Mouse (Mus musculus): Measurements from ENCODE around the gene Bud23.
"Not testable (repeated sequence)": the region's sequence is repeated elsewhere in the genome, so short reads cannot be mapped to it uniquely, and the experiment has no call there.

Bud23 gene

DNA sequence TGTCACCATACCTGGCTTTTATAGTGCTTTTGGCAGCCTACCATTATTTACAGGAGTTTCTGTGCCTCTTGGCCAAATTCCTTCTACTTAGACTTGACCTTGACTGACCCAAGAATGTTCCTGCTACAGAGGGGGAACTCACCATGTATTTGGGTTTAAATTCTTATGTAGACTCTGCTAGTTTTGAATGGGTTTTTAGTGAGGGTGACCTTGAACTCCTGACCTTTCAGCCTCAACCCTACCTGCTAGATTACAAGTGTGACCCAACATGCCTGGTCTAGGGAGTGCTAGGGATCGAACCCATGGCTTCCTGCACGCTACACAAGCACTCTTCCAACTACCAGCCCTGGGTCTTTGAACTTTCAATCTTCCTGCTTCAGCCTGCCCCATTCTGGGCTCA, 7.3 kb upstream of the Bud23 start:
- no peak for DNase-seq (ENCODE audit: extremely low spot score, low spot score)

DNA sequence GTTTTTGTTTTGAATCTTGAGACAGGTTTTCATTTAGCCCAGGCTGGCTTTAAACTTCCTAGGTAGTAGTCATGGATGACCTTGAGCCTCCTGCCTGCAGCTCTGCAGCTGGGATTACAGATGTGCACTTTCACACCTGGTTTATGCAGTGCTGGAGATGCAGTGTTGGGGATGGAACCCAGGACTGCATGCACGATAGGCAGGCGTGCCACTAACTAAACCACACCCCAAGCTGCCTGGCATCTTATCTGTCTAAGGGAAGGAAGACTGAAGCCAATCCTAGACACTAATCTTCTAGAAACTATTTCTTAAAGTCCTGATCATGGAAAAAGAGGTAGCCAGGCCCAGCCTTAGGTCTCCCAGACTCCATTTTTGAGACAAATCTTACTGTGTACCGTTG, 5.7 kb upstream of the Bud23 start:
- no peak for DNase-seq (ENCODE audit: extremely low spot score, low spot score)

DNA sequence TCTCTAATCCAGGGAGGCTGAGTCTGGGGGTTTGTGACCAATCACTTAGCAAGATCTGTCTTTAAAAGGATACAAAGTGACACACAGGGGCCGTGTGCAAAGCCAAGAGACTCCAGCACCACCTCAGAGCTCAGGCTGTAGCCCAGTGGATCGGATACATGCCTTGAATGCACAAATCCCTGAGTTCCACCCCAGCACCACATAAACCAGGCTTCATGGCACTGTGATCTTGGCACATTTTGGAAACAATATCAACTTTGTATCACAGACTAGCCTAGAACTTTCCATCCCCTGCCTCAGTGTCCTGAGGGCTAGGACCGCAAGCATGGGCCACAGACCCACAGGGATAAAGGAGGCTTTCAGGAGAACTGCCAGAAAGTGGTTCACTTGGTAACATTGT, 1.2 kb upstream of the Bud23 start:
- DNase-seq (ENCODE audit: extremely low spot score, low spot score), result no peak

DNA sequence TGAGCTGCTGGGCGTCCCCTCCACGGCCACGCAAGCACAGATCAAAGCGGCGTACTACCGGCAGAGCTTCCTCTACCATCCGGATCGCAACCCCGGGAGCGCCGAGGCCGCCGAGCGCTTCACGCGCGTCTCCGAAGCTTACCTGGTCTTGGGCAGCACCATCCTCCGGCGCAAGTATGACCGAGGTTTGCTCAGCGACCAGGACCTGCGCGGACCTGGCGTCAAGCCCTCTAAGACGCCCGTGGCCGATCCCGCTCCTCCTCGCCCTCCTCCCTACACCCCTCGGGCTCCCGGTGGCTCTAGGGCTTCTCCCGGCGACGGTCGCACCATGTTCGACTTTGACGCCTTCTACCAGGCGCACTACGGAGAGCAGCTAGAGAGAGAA, 385 bp downstream of the Bud23 start:
- no peak for DNase-seq (ENCODE audit: extremely low spot score, low spot score)

DNA sequence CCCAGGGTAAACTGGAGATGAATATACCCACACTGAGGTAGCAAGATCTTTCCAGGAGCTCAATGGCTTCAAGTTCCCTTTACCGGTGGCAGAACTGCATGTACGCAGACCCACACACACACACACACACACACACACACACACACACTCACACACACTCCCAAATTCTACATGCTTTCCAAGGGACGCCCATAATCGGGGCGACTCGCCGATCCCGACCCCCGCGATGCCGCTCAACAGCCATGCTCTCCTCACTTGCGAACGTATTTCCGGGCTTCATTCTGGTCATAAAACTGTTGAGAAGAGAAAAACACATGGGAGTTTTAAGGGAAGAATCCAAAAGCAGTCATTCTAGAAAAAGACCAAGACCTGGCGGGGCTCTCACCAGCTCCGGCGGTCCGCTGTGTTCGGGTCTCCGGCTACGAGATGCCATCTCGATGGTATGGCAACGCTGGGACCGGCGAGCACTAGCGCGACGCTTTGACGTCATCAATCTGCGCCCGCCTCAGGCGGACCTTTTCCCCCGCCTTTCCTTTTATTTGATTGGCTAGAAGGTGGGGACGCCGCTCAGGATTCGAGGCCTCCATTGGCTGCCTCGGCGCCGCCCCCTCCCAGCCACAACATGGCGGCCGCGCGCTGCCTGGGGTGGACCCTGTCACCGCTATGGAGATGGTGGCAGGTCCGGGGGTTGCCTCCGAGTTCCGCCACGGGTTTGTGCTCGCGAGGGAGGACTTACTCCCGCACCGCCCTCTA, 954 bp downstream of the Bud23 start, which contains the start of gene Dnajc30:
Gene Dnajc30, plus strand, starts transcription at position 574 of the 753 bp plus-strand sequence.
- peak; percentile 98 for DNase-seq (ENCODE audit: extremely low spot score, low spot score)

DNA sequence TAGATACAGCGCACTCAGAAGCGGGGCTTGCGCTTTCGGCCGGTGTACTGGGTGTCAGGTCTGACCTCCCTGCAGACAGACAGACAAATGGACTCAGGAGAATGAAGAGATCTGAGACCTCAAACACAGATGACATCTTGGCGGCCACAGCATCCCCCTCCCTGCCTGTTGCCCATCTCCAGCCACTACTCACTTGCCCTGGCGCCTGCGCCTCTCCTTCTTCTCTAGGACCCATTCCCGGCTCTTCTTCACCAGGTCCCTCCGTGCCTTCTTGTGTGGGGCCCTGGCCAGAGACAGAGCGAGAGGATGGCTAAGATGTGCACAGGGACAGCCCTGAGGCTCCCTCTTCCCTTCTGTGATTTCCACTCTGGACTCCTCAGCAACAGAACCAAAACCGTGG, 11.4 kb downstream of the Bud23 start:
- DNase-seq (ENCODE audit: extremely low spot score, low spot score), result no peak

DNA sequence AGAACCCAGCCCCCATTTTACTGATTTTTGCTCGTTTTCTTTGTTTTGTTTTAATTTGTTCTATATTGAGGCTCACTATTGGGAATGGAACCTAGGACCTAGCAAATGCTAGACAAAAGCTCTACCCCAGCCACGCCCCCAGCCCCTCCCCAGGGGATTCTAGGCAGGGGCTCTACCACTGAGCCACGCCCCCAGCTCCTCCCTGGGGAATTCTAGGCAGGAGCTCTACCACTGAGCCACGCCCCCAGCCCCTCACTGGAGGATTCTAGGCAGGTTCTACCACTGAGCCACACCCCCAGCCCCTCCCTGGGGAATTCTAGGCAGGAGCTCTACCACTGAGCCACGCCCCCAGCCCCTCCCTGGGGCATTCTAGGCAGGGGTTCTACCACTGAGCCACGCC, 15.5 kb downstream of the Bud23 start:
- not testable (repeated sequence) for DNase-seq (ENCODE audit: extremely low spot score, low spot score)

DNA sequence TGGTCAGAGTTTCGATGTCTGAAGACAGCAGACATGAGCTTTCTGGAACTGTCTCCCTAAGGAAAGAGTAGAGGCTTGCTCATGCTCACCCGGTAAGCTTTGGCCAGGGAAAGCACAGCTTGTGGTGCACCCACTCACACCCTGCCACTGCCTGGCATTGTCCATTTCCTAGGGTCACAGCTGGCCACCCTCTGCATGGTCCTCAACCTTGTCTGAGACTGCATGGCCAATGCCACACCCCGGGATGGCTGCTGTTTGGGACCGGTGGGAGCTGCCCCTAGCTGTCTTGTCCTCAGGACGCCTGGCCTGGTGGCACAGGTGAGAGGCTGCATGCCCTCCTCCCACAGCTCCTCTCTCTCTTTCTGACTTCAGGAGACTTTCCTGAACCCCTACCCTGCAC, 16.2 kb downstream of the Bud23 start:
- no peak for DNase-seq (ENCODE audit: extremely low spot score, low spot score)

DNA sequence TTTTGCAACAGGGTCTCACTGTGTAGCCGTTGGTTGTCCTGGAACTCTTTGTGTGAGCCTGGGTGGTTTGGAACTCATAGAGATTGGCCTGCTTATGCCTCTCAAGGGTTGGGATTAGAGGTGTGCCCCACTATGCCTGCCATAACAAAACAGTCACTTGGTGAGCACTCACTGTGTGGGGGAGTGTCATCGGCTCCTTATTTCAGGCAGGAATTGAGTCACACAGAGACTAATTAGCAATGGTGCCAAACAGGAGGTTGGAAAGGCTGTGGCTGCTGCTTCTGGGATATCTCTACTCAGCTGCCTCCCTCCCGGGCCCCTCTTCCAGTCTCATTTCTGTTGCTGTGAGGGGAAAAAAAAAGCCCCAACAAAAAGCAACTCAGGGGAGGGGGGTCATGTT, 20.2 kb downstream of the Bud23 start:
- DNase-seq (ENCODE audit: extremely low spot score, low spot score), result no peak

DNA sequence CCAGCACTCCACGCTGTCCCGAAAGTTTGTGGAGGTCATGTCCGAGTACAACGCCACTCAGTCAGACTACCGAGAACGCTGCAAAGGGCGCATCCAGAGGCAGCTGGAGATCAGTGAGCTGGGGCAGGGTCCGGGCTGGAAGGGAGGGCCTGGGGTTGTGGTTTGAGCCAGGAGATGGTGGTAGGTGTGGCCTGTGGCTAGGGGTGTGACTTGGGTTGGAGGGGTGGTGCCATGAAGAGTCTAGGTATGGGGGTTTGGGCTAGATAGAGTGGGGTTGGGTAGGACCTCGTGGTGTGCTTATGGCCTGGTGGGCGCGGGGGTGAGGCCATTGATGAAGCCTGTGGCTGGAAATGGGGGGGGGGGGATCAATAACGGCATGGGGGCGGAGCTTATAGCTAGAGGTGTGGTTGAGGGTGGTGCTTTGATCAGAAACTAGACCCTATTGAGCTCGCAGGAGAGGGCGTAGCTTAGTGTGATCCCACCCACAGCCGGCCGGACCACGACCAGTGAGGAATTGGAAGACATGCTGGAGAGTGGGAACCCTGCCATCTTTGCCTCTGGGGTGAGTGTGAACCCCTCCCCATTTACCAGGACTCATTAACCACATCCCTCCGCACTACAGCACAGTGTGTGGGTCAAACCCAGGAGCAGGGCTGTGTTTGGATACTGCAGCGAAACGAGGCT, 22.5 kb downstream of the Bud23 start:
- DNase-seq (ENCODE audit: extremely low spot score, low spot score), result no peak

DNA sequence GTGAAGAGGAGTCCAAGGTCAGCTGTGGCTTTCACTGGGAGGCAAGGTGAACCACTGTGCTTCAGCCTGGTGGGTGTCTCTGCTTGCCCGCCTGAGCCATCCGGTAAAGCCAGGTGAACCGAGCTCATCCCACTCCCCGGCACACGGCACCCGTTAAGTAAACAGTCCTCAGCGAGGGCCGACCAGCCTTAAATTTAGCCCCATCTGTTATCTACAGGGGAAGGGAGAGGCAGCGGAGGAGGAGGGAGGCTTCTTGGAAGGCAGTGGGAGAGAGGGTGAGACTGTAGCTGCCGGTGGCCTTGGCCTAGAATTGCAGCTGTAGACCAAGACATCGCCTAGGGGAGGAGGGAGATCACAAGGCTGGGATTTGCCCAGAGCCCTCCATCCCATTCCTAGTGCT, 24.0 kb downstream of the Bud23 start:
- no peak for DNase-seq (ENCODE audit: extremely low spot score, low spot score)

DNA sequence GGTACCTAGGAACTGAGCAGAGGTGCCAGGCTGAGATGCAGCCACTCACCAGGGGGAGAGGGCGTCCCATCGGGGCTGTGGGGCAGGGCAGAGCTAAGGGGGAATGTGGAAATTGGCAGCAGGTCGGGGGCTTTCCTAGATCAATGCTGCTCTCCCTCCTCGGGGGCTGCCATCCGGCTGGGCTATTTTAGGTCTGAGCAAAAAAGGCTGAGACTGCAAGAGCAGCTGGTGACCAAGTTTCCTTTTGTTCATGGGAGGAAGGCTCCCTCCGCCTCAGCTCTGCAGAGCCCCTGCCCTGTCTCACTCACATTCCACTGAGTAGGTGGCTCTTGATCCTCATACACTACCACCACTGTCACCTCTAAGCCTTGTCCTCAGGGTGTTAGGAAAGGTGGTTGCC, 24.7 kb downstream of the Bud23 start:
- no peak for DNase-seq (ENCODE audit: extremely low spot score, low spot score)

DNA sequence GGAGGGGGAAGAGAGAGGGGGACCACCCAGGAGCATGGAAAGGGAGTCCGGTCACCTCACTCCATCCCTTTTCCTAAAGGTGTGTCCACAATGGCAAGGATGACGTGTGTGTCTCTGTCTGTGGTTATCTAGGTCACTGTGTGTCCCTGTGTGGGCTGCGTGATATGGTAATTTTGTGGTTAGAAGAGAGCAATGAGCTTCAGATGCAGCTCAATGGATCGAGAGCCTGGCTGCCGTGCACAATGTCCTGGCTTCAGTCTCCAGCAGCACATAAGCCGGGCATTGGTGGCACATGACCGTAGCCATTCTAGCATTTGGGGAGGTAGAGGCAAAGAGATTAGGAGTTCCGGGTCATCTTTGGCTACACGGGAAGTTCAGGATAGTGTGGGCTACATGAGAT, 25.2 kb downstream of the Bud23 start:
- no peak for DNase-seq (ENCODE audit: extremely low spot score, low spot score)

DNA sequence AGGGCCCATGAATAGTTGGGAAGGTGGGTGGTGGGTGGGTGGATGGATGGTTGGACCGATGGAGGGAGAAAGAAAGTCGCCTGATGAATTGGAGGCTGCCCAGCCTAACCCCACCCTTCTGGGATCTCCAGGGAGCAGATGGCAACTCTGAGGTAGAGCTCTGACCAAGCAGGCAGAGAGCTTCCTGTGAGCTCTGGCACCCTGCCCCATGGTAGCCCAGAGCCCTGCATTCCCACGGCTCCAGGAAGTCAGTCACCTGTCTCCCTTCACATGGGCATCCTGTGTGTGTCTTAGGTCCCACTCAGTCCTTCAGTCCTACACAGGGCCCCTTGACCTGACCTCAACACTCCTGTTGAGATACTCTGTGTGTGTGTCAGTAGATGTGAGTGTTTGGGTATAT, 26.8 kb downstream of the Bud23 start:
- DNase-seq (ENCODE audit: extremely low spot score, low spot score), result no peak

DNA sequence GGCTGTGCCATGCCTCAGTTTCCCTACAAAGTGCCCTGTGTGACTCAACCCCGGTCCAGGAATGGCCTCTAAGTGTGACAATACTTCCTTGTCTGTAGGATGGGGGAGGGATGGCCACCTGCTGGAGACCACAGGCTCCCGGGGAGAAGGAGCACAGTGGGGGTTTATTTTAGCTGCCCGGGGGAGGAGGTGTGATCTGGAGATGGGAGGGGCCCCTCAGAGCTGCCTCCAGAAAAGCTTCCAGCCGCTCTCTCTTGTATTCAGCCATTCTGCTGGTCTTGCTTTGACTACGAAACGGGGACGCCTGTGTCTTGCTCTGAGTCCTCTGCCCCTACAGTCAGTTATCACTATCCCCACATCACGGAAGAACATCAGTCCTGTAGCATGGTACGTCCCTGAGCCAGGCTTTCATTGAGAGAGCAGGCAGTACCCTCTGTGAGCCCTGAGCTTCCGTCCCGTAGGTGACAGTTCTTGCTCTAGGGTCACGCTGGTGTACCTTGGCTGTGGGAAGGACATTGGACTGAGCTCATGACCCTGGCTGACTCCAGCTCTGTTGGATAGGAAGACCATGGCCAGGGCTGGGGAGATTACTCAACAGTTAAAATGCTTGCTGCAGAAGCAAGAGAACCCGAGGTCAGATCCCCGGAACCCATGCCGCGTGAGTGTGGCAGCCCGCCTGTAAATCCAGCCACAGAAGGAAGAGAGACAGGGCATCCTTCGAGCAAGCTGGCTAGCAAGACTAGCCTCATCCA, 29.0 kb downstream of the Bud23 start:
- DNase-seq (ENCODE audit: extremely low spot score, low spot score), result no peak

DNA sequence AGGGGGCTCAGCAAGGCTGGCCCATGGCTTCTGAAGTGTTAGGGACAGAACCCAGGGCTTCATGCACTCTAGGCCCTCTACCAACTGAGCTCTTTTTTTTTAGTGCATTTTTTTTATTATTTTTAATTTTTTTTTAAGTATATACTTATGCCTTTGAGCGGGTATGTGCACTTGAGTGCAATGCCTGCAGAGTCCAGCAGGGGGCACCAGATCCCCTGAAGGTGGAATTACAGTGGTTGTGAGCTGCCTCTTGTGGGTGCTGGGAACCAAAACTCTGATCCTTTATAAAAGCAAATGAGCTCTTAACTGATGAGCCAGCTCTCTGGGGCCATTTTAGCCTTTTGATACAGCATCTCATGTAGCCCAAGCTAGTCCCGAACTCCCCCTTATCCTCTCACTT, 30.2 kb downstream of the Bud23 start:
- no peak for DNase-seq (ENCODE audit: extremely low spot score, low spot score)

DNA sequence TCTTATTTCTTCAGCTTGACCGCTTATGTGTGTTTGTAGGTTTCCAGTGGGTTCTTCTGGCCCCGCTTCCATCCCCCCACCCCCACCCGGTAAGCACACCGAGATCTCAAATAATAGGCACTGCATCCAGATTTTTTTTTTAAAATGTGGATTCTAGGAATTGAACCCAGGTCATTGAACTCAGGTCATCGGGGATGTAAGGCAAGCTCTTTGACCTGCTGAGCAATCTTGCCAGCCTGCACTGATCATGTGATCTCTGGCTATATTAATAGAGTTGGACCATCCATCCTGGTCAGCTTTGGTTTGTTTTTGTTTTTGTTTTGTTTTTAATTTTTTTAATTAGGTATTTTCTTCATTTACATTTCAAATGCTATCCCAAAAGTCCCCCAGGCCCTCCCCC, 32.2 kb downstream of the Bud23 start:
- no peak for DNase-seq (ENCODE audit: extremely low spot score, low spot score)

DNA sequence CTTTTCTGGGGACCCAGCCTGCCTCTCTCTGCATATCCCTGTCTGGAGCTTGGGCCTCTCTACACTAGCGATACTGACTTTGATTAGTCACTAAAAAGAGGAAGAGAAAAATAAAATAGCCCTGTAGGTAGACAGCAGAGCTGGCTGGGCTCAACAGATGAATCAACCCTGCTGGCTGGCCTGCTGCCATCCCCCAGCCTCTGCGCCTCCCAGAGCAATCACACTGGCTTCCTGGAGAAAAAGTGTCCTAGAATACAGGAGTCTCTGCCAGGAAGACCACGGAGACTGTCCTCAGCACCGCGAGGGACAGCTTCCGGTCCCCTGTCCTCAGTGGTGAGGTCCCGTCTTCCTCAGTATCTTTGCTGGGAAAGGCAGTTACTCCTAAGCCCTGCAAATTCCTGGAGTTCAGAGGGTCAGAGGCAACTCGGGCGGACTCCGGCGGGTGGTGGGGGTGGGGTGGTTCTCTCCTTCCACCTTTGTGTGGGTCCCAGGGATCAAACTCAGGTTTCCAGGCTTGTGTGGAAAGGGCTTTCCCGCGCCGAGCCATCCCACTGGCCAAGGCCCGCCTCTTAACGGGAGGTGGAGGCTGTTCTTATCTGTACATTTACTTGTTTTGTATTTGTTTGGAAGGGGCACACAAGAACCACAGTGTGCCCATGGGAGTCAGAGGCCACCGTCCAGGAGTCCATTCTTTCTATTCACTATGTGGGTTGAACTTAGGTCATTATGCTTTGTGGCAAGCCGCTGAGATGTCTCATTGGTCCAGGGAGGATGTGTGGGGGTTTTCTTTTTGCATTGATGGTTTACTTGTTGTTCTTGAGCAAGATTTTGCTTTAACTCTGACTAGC, 35.5 kb downstream of the Bud23 start:
- DNase-seq (ENCODE audit: extremely low spot score, low spot score), result no peak

DNA sequence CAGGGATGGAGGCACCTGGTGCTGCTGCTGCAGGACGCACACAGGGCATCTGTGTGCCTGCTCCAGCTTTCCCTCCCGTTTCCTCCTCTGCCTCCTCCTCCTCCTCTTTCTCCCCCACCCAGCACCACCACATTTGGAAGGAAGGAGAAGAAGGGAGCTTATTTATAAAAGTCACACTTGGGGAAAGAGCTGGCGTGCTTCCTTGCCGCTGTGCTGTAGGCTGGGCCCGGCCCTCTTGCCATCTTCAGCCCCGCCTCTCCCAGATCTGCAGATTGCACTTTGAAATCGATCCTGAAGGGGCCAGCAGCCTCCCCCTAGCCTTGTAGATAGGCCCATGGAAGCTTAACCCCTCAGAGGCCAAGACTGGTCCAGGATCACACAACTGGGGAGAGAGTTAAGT, 38.9 kb downstream of the Bud23 start:
- no peak for DNase-seq (ENCODE audit: extremely low spot score, low spot score)

DNA sequence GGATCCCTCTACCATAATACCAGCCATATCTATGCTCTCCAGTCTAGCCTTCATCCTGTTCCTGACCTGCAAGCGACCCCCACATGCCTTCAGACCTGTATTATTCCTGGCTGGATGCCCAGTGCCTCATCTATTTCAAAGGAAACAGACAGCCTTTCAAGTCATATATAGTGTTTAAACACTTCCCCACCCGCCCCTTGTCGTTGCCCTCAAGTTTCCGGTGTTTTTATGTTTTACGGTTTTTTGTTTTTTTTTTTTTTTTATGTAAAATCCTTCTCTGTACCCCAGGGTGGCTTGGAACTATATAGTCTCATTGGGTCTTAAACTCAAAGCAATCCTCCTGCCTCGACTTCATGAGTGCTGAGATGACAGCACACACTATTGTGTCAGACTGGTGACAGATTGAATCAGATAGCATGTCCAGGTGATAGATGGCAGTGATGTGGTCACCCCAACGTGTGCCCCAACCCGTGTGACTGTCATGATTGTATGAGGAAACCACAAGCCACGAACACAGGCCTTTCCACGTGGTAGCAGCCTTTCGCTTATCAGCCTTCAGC, 40.0 kb downstream of the Bud23 start:
- DNase-seq (ENCODE audit: extremely low spot score, low spot score), result no peak
